Mouse (Mus musculus) megakaryocyte, adult 5-6 weeks (primary cell): ENCODE measurements around the gene Gpc5. TPM values are rescaled to one million over a fixed set of nuclear protein-coding genes. Genes with fewer than 3 reads are reported as not detected.

Experiments
- ATAC-seq: 2 replicates; pipeline ENCODE4 v1.8.0; 2016; ENCODE audit warnings: mild to moderate bottlenecking, inconsistent platforms; ENCODE audit not compliant: poor library complexity, severe bottlenecking
- total RNA-seq, 2 experiments: library from RNA; stranded (forward) in 1 of 2; stranded (reverse) in 1 of 2; fragments of 153-499, 151-499 nt in 1 of 2; fragments of 221-1000, 200-1000 nt in 1 of 2; gene quantifications; 2 replicates each; pipeline versions ENCODE4 v1.2.3 to v1.2.4; 2015 to 2017

The Gpc5 gene
- total RNA-seq, 2 experiments from 2014 or later: not detected

DNA sequence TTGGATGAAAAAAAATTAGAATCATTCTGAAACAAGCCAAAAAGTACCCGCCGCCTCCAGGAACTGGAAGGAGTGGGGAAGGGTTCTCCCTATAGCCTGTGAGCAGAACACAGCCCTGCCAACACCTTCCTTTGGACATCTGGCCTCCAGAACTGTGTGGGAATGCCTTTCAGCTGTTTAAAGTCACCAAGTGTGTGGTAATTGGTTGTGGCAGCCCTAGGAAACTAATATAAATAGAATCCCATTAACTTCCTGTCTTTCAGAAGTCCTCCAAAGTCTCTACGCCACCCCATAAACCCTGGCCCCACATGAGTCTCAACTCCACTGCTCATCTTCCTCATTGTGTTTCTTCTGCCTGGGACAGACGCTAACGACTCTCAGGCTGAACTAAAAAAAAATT lies 1117.0 kb downstream of the Gpc5 start:
- ATAC-seq: no peak

DNA sequence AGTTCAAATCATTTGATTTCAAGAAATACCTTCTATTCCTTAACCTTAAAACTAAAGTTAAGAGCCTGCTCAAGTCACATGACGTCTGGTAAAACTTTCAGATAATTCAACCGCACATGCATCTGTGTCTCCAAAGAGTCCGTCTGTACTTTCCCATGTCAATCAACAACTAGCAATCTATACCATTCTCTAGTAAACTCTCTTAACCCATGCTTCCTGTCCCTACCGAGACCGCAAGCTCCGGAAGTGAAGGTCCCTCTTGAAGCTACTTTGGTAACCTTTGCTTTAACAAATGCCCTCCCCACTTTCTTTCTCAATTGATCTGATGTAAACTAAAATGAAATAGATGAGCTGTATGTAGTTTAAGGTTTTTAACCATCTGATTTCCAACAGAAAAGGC lies 1118.3 kb downstream of the Gpc5 start:
- no peak for ATAC-seq

DNA sequence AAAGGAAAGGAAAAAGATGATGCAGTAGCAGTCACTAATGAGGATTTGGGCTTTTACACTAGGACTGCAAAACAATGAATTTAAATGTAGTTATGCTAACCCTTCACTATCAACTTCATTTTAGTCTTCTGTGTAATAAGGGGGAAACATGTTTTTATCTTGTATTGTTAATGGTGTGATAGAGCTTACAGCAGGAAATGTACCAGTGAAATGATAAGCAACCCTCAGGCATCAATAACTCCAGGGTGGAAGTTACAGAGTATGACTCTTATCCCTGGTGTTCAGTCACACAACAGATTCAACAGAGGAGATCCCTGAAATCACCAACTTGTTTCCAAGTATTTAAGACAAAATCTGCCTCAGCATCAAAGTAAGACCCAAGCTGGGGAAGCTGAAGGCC lies 1120.0 kb downstream of the Gpc5 start:
- no peak for ATAC-seq

DNA sequence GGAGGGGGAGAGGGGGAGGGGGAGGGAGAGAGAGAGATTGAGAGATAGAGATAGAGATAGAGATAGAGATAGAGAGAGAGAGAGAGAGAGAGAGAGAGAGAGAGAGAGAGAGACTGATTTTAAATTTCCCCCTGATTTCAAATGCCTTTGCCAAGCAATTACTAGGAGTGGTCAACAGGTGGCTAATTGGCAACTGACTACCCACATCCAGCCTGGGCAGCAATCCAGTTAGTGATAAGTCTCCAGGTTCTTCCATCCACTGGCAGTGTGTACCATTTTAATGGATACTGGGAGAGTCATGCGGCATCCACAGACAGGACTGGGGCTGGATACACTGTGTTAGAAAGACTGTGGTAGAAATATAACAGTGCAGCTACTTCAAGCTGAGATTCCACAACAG lies 1166.1 kb downstream of the Gpc5 start:
- no peak for ATAC-seq

DNA sequence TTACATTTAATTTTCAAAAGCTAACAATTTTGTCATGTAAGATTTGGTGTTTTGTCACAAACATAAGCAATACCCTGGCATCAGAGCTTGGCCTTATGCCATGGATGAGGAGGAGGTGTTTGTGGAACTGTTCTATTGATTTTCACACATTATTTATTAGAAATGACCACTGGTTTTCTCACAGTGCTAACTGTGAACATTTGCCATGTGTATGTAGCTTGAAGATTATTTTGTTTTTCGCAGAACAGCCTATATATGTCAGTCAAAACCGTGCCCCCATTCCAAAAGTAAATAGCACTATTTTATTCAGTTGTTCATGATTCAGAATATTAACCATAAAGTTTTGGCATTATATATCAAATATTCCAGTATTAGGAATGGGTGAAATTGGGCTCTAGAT lies 1216.5 kb downstream of the Gpc5 start:
- ATAC-seq: no peak

DNA sequence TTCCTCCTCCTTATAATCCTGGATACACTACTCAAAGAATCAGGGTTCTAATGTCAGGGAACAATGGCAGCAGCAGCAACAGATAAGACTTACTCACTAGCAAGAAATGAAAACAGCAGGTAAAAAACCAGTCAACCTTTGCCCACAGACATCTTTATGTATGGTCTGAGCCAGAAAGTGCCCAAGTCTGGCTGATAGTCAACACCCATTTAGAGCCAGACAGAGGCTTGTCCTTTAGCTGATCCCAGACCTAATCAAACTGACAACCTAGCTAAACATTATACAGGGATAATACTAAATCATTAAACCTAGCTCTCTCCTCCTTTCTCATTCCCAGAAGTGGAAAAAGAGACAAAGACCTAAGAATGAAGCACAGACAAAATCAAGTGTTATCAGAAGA lies 1225.5 kb downstream of the Gpc5 start:
- ATAC-seq: no peak

DNA sequence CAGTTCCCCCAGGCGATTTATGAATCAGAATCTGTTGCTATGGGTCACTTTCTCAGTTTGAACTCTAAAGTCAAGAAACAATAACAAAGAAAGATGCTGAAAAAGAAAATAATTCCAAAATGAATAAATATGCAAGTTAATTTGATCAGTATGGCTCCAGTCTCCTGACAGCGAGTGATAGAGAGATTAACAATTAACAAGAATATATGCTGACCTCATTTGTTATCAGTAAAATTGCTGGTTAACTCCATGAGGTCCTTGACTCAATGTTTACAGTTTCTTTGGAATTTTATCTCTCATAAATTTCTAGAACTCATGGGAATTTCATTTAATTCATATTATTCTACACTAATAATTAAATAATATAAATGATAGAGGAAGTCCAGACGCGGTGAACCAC lies 1244.2 kb downstream of the Gpc5 start:
- ATAC-seq: no peak

DNA sequence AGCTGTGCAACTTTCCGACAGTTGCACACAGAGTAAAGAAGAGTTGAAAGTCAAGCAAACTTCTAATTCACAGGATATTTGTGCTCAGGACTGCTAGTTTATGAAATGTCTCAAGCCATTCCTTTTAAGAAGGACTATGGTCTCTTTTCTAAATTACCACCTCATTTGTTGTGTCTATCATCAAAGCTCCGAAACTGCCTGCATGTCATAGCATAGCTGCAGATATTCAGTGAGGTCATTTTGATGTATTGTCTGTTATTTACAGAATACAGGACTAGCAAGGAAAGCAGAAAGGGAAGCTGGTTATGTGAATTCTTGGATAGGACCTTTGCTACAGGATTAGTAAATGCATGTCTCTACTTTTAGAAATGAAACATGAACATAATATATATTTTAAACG lies 1246.4 kb downstream of the Gpc5 start:
- no peak for ATAC-seq

DNA sequence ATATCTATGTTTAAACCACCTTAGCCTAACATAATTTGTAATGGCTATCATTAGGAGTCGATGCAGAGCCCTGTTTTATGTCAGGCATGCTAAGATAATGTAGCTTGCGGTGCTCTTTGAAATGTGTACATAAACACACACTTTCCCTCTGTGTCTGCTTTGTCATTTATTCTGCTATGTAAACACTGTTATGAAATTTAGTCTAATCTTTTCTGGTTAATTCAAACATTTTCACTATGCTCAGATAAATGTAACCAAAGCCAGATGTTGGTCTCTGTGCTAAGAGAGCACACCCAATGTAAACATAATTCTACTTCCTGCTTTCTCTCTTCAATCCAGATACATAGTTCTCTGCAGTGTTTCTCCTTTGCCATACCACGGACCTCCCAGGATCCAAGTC lies 1256.5 kb downstream of the Gpc5 start:
- ATAC-seq: no peak

DNA sequence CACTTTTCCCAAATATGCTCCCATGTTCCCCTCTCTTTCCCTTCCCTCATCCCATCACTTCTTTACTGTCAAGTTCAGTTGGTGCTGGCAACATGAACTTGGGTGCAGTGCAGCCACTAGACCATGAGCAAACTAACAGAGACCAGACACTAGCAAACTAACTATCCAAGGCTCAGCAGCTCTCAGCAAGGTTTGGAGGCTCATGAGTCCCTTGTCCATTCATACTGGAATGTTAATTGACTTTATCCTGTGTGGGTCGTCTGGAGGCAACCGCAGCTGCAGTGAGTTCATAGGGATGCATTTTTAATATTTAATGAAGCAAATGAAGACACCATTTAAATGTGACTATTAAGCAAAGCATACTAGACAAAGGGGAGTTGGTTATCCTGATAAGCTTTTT lies 1292.6 kb downstream of the Gpc5 start:
- no peak for ATAC-seq

DNA sequence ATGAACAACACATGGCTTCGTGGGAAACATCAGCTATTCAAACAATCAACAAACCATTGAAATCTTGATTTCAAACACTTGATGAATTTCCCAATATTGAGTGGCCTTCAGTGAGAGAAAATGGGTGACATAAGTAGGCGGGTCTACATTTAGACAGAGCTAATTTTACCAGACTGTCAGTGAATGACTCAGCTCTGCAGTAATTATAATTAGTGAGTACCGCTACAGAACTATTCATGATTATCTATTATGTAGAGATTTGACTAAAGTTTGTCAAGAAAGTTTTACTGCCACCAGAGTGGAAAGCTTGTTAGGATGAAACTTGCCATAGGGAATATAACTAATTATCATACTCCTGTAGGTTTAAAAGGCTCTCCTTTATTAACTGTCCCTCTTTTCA lies 1323.5 kb downstream of the Gpc5 start:
- no peak for ATAC-seq

DNA sequence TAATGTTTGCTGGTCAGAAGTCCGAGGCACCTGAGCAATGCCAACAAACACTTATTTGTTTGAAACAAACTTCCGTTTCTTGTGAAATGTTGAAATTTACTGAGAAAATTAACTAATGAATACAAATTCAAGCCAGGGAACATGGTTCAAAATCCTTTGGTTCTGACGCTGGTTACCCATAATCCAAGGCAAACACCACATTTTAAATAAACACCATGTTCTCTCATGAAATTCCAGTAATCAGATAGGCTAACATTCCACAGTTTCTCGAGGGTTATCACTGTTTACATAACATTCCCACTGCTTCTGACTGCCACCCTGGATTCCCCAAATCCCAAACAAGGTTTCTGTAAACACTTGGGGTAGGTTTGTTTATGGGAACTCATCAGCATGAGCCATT lies 1356.2 kb downstream of the Gpc5 start:
- no peak for ATAC-seq

DNA sequence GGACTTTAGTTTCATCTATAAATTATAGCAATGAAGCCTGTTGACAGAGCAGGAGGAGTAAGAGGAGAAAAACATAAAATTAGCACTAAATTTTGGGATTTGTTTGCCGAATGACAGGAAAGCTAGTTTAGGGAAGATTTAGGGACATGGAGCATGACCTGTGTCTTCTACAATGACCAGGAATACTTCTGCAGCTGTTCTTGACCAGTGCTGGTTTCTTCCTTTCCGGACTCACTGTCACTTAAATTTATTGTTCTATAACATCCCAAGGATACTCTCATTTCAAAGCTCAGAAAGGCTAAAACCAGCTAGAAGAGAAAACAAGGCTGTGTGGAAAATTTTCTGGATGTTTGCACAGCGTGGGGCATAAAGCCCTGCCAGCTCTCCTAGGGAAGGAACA lies 1361.3 kb downstream of the Gpc5 start:
- ATAC-seq: no peak

DNA sequence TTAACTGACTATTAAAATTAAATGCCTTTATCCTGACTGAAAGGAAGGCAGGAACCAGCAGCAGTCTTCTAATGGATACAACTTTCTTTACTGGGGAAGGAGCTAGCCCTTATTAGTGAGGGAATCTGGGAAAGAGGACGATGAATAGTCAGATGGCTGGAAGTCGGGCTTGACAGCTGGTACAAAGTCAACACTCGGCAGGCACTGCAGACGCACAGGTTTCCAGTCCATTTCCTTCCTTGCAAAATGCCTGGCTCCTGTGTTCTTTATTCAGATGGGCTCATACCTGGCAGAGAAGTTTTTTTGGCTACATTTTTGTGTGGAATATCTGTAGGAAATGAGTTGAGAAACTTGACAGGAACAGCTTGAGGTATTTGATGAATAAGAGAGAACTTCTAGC lies 1364.2 kb downstream of the Gpc5 start:
- no peak for ATAC-seq

DNA sequence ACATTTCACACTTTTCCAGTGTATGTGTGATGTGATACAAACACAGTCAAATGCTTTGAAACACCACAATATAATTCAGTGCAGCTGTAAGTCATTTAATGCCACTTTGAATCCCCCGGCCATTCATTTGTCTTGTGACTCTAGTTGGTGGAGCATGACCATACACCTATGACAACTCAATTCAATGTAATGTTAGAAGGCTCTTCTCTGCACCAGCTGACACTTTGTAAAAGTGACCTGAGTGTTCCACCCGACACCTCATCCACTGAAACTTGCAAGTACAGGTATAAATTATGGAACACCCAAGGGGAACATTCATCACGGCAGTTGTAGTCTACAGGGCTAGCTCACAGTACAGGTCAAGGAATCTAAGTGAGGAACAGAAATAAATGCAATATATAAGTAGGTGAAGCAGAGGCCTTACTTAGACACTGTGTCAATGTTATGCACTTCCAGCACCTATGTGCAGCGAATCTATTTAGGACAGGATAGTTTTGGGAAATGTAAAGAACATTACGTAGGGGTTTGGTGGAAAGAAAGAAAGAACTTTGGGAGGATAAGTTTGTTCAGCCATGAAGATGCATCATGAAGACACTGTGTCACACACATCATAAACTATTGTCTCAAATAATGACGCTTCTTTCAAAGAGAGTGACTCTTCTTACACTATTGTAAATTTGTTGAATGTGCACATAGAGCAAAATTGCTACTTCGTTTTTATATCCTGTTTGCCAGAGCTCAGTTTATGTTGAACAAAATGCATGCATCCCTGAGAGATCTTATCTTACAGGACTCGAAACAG lies 1381.6 kb downstream of the Gpc5 start:
- ATAC-seq: no peak

DNA sequence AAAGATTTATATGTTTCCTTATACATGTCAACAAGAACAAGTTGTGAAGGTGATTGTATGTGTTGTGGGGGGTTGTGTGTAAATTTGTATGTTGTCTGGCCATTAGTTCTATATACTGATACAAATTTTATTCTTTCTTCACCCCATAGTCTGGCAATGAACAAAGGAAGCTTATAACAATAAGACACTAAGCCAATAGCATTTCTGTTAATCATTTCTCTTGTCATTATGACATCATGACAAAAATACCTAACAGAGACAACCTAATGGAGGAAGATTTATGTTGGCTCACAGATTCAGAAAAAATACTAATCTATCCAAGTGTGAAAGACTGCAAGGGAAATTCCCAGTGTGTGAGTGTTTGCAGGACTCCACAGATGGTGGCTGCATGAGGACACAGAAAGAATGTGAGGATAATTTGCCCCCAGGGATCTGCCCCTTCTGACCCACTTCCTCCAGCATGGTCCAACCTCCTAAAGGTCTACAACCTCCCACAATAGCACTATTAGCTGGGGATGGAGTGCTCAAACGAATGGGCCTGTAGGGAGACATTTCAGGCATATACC lies 1402.4 kb downstream of the Gpc5 start:
- ATAC-seq: no peak

DNA sequence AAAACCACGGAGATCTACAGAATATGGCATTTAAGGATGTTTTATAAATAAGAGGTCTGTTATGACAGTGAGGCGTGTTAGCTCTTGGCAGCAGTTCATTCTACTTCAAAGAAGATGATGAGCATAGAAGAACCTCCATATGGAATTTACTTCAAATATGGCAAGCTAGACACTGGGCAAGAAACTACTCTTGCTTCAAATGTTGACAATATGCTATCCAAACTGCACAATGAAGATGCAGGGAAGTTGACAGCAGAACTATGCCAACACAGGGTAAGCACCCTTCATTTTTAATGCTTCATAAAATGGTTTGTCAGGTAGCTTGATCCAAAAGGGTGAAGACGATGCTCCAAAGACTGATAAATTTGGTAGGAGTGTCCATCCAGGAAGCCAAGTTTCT lies 1446.2 kb downstream of the Gpc5 start:
- ATAC-seq: no peak

DNA sequence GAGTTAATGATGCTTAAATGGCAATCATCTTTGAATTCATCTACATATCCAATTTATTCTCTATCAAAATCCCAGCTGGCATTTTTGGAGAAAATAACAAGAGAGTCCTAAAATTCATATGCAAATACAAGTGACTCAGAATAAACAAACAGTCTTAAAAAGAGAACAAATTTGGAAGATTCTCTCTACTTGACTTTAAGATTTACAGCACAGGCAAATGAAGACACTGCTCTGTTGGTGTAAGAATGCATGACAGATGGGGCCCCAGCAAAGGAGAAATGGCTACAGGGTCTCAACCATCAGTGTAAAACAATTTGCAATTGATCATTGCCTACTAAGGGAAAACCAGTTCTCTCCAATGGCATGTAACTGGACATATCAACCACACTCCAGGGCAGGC lies 1451.7 kb downstream of the Gpc5 start:
- ATAC-seq: no peak

DNA sequence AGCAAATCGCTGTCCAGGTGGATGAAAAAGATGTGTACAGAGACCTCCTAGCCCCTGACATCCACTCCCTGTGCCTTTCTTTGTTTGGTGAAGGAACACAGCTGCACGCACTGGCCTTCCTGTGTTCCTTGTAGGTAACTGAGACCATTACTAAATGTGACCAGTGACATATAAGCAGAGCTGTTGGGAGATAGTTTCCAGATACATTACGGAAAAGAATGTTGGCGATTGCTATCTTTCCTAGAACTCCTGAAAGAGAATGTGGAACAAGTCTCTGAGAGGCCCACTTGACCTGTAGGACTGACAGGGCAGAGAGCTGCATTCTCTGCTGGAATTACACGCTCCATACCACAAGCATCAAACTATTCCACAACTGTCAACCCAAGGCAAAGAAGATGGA lies 1459.4 kb downstream of the Gpc5 start:
- ATAC-seq: no peak

DNA sequence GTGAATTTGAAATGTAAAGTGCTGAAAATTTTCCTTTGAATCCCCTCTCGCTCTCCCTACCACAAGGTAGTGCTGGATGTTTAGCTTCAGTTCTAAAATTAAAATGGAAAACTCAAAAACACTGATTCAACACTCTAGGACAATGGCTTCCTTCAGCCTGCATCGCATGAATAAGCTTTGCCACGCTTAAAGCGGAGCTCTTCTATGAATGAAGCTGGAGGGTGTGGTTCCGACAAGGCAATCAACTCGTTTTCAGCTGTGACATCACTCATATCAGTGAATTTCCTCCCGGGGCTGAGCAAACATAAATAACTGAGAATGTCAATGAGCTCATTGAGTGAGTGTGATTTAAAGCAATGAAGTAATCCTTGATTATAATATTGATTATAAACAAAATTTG lies 1461.3 kb downstream of the Gpc5 start:
- ATAC-seq: no peak

DNA sequence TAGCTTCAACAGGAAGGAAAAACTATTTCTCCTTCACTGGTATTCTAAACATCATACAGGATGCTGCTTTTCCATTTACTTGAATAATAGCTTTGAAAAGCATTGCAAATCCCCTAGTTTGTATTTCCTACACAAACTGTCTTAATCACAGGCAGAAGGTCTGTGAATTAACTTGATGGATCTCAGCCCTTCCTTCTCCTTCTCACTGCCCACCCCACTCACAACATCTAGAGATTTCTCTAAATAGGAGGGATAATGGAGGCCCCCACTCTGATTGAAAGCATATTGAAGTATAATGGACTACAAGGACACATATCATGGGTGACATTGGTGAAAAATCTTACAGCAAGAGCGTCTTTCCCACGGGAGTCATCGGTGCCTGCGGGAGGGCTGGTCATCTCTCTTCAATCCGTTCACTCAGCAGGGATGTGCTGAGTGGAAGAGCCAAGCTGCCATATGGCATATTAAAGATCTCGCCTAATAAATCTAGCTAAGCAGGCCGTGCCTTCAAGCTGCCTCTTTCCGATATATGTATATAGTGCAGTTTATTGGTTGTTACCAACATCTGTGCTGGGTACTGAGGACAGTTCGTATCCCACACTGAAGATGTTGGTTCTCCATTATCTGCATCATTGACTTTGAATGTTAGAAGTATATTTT lies 1466.3 kb downstream of the Gpc5 start:
- no peak for ATAC-seq

DNA sequence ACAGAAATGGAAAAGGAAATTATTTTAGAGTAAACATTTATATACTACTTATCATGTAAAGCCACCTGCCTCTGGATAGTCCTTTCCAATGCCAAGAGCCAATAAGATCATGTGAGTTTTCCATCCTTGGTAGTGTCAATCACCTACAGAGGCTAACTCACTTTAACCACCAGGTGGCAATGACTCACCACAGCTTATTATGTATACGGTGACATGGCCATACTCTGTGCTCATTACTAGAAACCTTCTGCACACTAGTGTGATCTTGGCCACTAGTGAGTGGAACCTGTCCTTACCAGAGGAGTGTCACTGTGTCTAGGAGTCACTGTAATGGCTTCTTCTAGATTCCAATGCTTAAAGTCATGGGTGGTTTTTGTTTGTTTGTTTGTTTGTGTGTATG lies 1468.0 kb downstream of the Gpc5 start:
- ATAC-seq: no peak
